Mouse (Mus musculus): ENCODE results near the gene Adra2c. TPM values are rescaled to one million over a fixed set of nuclear protein-coding genes. Genes with fewer than 3 reads are reported as not detected.

Adra2c gene
- total RNA-seq, 4 experiments from 2014 or later = 0.12 to 0.31 (median 0.17) TPM

- no peak for DNase-seq (ENCODE audit: low spot score in 2 of 2)
Measured at GRCm38 (mm10) chr5:35309853-35310252, 31.7 kb downstream of the Adra2c start.

- no peak for DNase-seq (ENCODE audit: low spot score in 2 of 2)
Measured at GRCm38 (mm10) chr5:35311738-35312250, 33.7 kb downstream of the Adra2c start.

GRCm38 (mm10) chr5:35313231-35313821 lies 35.2 kb downstream of the Adra2c start:
- DNase-seq (ENCODE audit: low spot score in 2 of 2) = no peak

GRCm38 (mm10) chr5:35313826-35314586 lies 35.9 kb downstream of the Adra2c start:
- DNase-seq (ENCODE audit: low spot score in 2 of 2) = no peak

GRCm38 (mm10) chr5:35314629-35315028 lies 36.5 kb downstream of the Adra2c start:
- DNase-seq (ENCODE audit: low spot score in 2 of 2) = no peak

GRCm38 (mm10) chr5:35315204-35315603 lies 37.1 kb downstream of the Adra2c start:
- no peak for DNase-seq (ENCODE audit: low spot score in 2 of 2)

GRCm38 (mm10) chr5:35320650-35321049 lies 42.5 kb downstream of the Adra2c start:
- DNase-seq (ENCODE audit: low spot score in 2 of 2) = peak; percentile 49 to 72

- no peak for DNase-seq (ENCODE audit: low spot score in 2 of 2)
Measured at GRCm38 (mm10) chr5:35330822-35331221, 52.7 kb downstream of the Adra2c start.

Other genes starting within 250 kb of the Adra2c start
- under 1 TPM in 1 of 4 experiments, not detected in 3; 0.45 TPM for gene Hgfac, start 236.8 kb upstream of the Adra2c start, total RNA-seq (2022)
- 10 to 100 TPM; 15.8 to 22.5 (median 19.8) TPM for gene Dok7, start 221.6 kb upstream of the Adra2c start, total RNA-seq (2022)
- gene Lrpap1, start 172.6 kb upstream of the Adra2c start, total RNA-seq (2022) = 10 to 100 TPM; 18.0 to 28.7 (median 22.3) TPM
- not detected for gene Hmx1, start 110.8 kb downstream of the Adra2c start, total RNA-seq (2022)
- under 1 TPM in 1 of 4 experiments, not detected in 3; 0.25 TPM for gene Cpz, start 247.4 kb downstream of the Adra2c start, total RNA-seq (2022)